Mouse (Mus musculus) adrenal gland, postnatal 4 days (tissue): ENCODE measurements at regions not wholly inside any gene's neighbourhood (a gene's known extent, or its start where the extent isn't known, plus 50 kb on each side); places are given as distances from the start of the nearest gene placed in this dataset.
A peak's percentile ranks its signal among the peaks of the same experiment; 100 is the strongest.

ENCODE experiments used
- DNase-seq, 2 experiments: peaks; one replicate each; pipeline ENCODE4 v3.0.0; 2021 to 2022; ENCODE audit warnings: low spot score in 2 of 2, mixed read lengths in 2 of 2

DNA sequence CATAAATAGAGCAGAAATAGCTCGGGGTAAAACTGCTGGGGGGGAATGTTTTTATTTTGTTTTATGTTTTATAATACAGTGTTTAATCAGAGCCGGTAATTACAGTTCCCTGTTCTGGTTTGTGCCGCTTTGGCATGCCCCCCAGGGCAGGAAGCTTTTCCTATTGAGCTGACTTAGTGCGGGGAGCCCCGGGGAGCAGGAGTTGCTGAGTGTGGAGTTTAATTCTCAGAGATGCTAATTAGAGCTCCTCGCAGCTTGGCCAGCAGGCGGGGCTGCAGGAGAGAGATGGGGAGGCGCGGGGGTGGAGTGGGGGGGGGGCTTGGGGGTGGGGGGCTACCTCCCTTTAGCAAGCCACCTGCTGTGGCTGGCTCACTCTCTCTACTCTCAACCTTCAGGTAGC is 322.6 kb downstream of the Matn1 start:
- DNase-seq = no peak

DNA sequence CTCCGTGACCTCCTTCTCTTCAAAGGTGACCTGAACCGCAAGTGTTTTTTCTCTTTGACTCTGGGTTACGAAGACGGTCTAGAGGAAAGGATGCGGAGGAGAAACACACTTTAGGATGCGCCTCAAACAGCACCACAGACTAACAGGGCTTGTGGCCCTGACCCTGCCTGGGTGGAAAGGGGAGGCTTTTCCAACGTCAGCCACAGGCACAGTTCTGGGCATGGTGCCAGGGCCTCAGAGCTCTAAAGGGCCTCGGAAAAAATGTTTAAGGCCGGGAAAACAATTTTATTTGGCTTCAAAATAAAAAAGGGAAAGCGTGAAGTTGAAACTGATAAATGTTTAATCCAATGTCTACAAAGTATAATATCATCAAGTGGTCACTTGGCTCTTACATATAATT is 323.6 kb downstream of the Matn1 start:
- DNase-seq = peak in 1 of 2 experiments; percentile 56

DNA sequence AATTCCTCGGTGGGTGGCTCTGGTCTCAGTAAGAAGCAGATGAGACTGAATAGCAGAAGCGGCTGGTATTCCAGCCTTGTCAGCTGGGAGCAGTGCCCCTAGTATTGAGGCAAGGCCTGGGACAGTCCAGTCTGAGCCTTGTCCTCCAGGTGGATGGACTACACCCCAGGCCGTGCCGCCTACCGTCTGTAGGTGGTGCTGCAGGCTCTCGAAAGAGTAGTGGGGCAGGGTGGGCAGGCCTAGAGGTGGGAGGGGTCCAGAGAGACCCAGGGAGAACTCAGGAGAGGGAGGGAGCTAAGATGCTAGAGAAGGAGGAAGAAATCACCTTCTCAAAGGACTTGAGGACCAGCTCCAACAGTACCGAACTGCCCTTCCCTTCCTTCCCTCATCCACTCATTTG is 326.0 kb downstream of the Matn1 start:
- DNase-seq = no peak

DNA sequence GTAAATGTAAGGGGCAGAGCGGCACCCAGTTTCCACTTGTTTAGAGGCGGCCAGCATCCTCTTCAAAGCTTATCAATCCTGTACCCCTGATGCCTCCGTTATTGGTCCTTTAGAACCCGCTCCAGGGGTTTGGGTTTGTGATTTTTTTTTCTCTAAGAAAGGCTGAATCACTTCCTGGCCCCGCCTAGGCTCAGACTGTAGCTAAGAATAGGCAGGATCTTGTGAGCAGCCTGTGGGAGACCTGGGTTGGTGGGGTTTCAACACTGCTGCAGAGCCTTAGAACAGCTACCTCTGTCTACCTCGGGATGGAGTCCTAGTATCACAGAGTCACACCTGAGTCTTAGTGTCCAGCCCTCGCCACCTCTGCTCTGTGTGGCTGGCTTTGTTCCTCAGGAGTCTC is 327.9 kb downstream of the Matn1 start:
- no peak for DNase-seq

DNA sequence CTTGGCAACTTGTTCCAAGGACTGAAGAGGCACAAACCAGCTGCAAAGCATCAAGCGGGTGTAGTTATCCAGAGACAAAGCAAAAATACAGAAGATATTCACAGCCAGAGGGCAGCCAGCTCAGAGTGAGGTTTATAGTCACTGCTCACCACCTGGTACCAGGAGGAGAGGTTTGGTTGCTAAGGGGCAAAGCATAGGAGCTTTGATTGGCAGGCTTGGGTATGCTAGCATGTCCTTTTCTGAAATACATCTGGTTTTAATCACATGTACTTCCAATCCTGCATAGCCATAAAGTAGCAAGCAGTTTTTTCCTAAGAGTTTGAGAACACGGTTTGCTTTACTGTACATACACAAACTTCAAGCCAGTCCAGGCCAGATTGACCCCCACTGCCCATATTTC is 349.4 kb downstream of the Matn1 start:
- no peak for DNase-seq

DNA sequence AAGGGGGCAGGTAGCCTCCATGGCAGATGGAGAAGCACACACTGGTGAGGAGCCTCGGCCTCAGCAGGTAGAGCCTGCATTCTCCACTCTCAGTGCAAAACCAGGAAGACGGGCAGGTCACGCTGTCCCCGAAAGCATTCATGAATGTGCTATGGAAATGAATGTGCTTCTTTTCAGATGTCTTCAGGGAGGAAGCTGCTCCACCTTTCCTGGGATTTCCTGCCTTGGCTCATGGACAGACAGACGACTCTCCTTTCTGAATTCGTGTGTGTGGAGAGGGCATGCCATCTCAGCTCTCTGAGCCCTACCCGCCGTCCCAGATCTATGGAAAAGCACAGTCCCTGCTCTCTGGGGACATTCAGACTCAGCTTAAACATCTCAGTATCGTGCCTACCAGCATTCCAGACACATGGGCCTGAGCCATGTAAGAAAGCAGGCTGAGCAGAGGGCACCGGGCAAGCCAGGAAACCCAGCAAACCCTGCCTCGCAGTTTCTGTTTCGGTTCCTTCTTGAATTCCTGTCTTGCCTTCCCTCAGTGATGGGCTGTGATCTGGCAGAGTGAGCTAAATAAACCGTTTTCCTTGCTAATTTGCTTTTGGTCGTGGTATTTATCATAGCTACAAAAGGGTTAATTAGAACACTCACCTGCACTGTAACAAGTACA is 354.0 kb downstream of the Matn1 start:
- no peak for DNase-seq

DNA sequence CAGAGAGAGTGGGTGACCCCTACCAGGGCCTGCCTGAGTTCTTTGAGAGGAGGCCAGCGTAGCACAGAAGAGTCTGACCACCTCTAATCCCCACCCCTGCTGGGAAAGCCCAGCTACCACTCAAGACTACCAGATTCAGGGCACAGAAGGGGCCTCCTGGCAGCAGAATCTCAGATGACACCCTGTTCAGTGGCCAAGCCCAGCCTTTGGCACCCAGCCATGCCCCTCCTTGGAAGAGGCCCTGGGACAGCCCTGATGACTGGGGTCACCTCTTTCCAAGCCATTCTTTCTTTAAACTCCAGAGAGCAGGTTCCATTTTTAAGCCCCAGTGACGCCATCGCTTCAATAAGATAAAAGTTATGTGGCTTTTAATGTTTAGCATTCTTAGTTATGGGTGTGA is 359.8 kb downstream of the Matn1 start:
- no peak for DNase-seq

DNA sequence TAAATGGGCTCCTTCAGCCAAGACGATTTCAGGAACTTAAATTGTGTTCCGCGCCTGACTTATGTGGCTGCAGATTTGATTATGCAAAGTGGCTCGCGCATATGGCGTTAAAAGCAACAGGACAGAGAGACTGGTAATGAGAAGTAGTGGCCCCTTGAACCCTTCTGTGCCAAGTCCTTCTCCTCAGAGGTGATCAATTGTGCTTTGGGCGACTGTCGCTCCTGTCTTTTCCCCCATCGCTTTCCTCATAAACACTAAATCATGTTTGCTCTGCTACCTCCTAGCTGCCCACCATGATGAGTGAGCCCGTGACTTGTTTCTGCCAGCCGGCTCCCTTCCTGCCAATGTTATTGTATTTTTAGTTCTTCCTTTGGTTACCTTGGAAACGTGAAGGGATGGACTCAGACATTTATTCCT is 360.2 kb downstream of the Matn1 start:
- no peak for DNase-seq

DNA sequence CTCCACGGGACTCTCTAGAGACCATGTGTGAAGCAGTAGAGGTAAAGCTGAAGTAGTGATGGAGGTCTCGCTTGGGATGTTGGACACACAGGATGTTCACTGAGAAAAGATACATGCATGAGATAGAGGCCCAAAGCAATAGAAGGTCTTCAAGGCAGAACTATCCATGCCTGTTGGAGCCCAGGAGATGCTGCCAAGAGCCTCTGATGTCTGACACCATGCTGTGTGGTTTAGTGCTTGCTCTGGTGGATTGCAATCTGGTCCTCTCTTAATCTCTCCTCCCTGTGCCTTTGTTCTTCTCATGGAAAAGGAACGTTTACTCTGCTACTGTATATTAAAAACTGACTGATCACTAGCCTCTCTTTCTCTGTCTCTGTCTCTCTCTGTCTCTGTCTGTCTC is 370.0 kb downstream of the Matn1 start:
- no peak for DNase-seq

DNA sequence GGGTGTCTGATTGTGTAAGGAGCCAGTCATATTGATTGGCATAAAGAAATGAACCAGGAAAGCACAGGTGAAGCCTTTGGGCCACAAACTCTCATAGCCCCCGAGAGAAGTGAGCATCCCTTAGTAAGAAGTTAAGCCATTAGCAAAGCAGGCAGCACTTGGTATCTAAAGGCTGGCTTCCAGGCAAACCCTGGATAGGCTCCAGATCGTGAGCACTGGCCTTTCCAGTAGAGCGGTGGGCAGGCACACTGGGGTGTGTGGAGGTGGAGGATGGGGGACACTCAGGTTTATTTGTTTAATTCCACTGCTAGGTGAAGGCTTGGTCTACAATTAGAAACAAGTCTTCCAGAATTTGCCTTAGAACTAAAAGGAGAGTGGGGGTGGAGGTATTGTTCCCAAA is 371.9 kb downstream of the Matn1 start:
- DNase-seq = no peak

DNA sequence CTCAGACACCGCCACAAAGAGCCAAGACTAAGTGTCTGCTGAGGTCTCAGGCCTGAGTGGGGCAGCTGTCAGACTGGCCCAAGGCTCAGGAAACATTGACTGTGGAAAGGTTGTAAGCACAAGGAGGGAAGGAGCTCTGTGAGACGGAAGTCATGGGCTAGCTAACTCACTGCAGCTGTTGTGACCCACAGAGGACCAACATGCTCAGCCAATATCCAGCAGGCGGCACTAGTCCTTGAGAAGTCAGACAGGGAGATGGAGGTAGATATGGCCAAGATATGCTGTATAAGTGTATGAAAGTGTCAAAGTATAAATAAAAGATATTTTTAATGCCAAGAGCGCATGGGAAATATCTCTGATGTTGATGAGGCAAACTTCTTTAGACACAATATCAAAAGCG is 378.1 kb downstream of the Matn1 start:
- no peak for DNase-seq

DNA sequence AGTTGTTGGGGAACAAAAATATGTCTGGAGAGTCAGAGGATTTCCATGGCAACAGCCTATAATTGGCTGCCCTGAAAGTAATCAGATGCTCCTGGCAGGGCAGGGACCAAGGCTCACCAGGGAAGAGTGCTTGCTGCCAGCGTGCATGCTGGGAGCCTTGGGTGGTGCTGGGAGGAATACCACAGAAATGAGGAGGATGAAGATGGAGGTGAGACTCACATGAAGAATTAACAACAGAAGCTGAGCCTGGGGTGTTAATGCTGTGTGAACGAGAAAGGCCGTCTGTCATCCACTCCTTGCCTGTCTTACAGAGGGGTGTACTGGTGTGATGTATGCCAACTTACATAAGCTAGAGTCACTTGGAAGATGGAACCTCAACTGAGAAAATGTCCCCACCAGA is 380.3 kb downstream of the Matn1 start:
- no peak for DNase-seq

DNA sequence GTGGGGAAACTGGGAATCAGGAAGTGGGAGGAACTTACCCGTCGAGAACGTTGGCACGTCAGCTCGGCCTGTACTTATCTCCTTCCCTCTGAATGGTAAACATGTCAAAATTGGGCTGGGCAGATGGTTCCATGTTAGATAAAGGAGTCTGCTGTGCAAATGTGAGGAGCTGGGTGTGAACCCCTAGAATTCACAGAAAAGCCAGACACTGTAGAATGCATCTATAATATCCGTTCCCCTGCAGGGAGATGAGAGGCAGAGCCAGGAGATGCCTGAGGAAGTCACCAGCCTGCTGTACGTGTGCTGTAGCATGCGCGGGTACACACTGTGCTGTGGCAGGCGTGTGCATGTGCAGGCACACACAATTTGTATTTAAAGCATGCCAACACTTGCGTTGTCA is 381.0 kb downstream of the Matn1 start:
- no peak for DNase-seq

DNA sequence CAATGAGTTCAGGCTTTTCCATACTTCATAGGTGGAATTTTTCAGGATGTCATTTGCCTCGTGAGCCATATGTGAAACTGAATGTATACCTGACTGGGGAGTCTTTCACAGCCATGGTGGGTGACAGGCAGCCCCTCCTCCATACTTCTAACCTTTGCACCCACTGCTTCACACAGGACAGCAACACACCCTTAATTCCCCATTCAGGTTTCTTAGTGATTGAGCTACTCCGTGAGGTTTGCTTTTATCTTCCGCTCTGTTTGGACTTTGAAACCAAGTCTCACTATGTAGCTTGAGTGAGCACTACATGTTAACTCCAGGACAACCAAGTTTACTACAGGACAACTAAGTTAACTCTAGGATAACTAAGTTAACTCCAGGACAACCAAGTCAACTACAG is 381.4 kb downstream of the Matn1 start:
- no peak for DNase-seq

DNA sequence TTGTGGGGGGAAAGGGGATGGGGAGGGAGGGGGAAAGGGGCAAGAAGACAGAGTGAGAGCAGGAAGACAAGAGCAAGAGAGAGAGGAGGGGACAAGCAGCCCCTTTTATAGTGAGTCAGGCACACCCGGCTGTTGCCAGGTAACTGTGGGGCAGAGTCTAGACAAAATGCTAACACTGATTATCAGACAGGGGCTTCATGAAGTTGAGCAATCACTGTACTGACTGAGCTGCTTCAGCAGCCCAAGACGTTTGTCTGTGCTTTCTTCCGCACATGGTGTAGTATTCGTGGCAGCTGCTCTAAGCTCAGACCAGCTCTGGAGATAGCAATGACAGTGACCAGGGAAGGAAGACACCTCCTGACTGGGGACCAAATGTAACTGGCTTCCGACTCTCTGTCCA is 385.2 kb downstream of the Matn1 start:
- DNase-seq = no peak

DNA sequence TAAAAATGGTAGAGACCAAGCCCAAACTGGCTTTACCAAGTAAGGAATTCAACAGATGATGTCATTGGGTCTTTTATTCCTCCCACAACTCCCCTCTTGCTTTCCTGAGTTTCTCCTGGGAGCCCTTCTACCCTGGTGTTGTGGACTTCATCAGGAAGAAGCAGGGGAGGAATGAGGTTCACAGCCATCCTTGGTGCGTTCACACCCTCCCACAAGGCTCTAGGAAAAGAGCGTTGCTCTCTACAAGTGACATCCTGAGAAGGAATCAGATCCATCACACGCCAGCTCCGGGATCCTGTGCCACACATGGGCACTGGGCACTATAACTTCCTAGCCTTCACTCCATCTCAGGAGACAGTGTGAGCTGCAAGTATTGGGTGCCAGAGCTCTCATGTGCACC is 387.5 kb downstream of the Matn1 start:
- DNase-seq = no peak

DNA sequence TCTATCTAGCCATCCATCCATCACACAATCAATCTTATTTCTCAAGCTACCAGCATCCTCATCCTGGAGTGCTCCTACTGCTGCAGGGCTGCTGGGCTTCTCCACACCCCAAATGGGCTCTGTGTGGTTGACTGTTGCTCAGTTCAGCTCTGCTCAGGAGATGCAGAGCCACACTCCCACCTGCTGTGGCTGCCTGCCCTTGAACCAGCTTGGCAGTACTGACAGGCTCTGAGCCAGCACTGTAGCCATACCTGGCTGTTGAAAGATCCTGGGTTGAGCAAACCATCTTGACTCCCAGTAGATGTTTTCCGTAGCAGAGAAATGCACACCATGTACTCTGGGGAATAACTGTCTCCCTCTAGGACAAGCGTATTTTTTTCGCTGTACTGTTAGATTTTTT is 392.6 kb downstream of the Matn1 start:
- DNase-seq = no peak

DNA sequence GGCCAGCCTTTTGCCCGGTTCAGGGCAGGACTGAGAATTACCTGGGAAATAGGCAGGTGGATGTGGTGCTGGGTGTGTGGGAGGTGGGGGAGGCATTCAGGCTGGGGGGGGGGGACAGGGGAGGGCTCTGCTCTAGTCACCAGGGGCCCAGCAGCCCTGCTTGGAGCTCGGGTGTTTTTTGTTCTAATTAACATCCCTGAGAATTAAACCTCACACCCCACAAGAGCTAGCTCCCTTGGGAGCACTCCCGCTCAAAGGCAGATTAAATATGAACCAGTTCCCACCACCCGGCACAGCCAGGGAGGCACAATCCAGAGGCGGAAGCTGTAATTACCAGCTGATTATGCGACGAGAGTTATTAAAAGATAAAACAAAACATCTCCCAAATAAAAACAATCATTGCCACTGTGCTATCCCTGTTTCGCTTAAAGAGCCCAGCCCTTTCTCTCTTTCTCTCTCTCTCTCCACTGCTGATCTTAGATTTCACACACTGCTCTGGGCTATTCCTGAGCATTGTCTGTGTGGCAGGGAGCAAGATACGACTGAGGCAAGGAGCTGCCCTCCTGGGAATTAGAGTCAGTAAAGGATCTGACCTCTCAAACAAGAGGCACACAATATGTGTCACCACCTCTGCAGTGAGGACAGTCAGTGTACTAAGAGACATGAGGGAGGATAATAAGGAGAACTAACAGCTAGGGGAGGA is 397.0 kb downstream of the Matn1 start:
- no peak for DNase-seq

DNA sequence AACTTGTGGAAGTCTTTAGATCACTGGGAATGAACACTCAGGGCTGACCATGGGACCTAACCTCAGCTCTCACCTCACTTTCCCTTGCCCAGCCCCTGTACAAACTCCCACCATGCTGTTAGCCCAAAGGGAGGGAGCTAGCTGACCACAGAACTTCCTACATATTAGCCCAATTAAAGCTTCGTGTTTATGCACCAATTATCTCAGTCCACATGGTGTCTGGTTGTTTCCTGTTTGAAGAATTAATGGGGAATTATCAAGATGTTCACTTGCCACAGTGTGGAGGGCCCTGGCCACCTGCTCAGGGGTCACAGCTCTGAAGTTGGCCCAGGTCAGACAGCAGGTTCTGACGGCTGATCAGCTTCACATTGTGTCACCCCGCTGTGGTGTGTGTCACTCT is 402.5 kb downstream of the Matn1 start:
- no peak for DNase-seq

DNA sequence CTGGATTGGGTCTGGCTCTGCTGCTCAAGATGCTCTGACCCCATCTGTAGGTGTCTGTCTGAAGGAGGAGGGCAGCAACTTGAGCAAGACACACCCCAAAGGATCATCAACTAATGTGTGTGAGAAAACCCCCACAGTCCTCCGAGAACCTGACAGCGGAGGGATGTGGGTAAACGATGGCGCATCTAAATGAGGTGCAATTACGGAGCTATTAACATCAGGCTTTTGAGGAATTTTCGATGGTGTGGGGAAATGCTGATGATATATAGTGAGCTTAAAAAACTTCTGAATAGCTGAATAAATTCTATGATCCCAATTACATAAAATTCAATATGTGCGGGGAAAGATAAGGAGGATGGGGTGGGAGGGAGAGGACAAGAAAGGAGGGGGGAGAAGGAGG is 406.1 kb downstream of the Matn1 start:
- no peak for DNase-seq

DNA sequence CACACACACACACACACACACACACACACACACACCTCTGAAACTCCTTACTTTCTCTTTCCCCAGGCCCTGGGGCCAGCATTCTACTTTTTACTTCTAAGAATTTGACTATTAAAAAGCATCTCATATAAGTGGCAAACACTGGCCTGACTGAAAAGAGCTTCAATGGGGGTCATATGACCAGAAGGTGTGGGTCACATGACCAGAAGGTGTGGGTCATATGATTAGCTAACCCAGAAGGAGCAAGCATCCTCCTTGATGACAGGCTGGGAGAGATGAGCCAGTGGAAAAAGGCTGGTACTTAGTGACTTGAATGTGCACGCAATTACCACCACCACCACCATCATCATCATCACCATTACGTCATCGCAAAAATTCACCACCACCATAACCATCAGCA is 410.7 kb downstream of the Matn1 start:
- no peak for DNase-seq

DNA sequence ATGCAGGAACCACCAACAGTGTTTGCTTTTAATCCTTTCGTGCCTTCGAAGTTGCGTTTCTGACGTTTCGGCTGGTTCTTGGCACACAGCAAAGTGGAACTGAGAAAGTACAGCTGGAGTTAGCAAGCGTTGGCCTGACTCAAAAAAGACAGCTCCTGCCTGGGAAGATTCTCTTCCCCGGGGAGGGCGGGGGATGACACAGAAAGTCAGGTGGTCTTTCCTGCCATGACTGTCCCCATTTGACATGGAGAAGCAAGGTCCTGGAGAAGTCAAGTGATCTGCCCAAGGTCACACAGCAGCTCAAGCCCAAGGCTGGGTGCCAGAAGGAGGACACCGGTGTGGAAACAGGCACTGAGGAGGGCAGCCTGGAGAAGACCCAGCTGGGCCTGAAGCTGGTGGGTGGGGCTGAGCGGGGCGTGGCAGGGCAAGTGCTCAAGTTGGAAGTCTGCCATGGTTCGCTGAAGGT is 411.4 kb downstream of the Matn1 start:
- DNase-seq = no peak

DNA sequence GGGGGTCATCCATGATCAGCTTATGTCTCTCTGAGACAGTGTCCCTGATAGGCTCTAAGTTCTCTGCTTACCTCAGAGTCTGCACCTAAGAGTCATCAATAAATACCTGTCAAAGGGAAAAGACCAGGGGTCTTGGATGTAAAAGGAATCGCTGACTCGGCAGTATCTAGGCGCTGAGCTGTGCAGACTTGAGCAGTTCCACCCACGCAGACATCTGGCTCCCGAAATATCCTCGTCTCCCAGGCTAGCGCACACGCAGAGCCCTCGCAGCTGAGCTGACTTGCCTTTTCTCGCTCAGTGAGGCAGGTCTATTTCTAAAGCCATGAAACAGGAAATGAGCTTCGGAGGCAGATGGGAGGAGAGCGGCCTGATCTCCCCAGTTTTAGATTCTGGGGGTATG is 412.1 kb downstream of the Matn1 start:
- no peak for DNase-seq
